Mouse (Mus musculus) liver, embryonic 14.5 days (tissue): ENCODE measurements around the gene Wee1. TPM values are rescaled to one million over a fixed set of nuclear protein-coding genes. Genes with fewer than 3 reads are reported as not detected.
A peak's percentile ranks its signal among the peaks of the same experiment; 100 is the strongest.
"Not testable (repeated sequence)": the region's sequence is repeated elsewhere in the genome, so short reads cannot be mapped to it uniquely, and the experiment has no call there.

Experiments
- ATAC-seq: fragments of 200-750 bp; cut with Nextera tagmentation; 2 replicates; pipeline ENCODE4 v1.8.0; 2017; ENCODE audit warnings: moderate number of reproducible peaks, mild to moderate bottlenecking, moderate library complexity; ENCODE audit not compliant: insufficient read depth
- DNase-seq, 3 experiments: peaks; one replicate each; pipeline ENCODE4 v3.0.0-alpha.2; 2012 to 2013; ENCODE audit warnings: low read depth in 3 of 3, low spot score in 3 of 3
- H3K27ac ChIP-seq: fragments of 300-500 bp; sonication (generic); 2 replicates; pipeline ENCODE4 v1.5.1; 2014; ENCODE audit warnings: moderate library complexity, mild to moderate bottlenecking, control low read depth, inconsistent platforms
- H3K27me3 ChIP-seq: fragments of 300-500 bp; sonication (generic); 2 replicates; pipeline ENCODE4 v1.6.1; 2014; ENCODE audit warnings: mild to moderate bottlenecking, low read length, moderate library complexity; ENCODE audit not compliant: control insufficient read depth, insufficient read depth
- H3K36me3 ChIP-seq: fragments of 300-500 bp; sonication (generic); replicated peaks from 2 replicates; pipeline ENCODE4 v1.6.1; 2014; ENCODE audit warnings: low read depth; ENCODE audit not compliant: control insufficient read depth, insufficient read depth
- H3K4me1 ChIP-seq, 2 experiments: fragments of 200-500 bp in 1 of 2; fragments of 300-500 bp in 1 of 2; sonication (generic) in 1 of 2; replicated peaks; 2 replicates each; pipeline ENCODE4 v1.6.1; 2012 to 2014; ENCODE audit warnings: antibody characterized with exemption in 1 of 2, inconsistent platforms in 1 of 2, low read length in 1 of 2; ENCODE audit not compliant: control insufficient read depth in 2 of 2, insufficient read depth in 2 of 2
- H3K4me2 ChIP-seq: fragments of 300-500 bp; sonication (generic); 2 replicates; pipeline ENCODE4 v1.6.1; 2014; ENCODE audit warnings: low read depth, mild to moderate bottlenecking, control low read depth, moderate library complexity
- H3K4me3 ChIP-seq, 2 experiments: fragments of 200-500 bp in 1 of 2; fragments of 300-500 bp in 1 of 2; sonication (generic) in 1 of 2; 2 replicates each; pipeline ENCODE4 v1.5.1; 2012 to 2014; ENCODE audit warnings: low read depth in 2 of 2, low read length in 2 of 2, mild to moderate bottlenecking in 2 of 2, control low read depth in 1 of 2, inconsistent platforms in 1 of 2, moderate library complexity in 1 of 2; ENCODE audit not compliant: insufficient read depth in 1 of 2
- H3K9ac ChIP-seq: fragments of 300-500 bp; sonication (generic); replicated peaks from 2 replicates; pipeline ENCODE4 v1.6.1; 2014; ENCODE audit warnings: mild to moderate bottlenecking, control low read depth, moderate library complexity
- H3K9me3 ChIP-seq: fragments of 300-500 bp; sonication (generic); 2 replicates; pipeline ENCODE4 v1.6.1; 2016; ENCODE audit warnings: low read length, mixed read lengths; ENCODE audit not compliant: control insufficient read depth
- CTCF ChIP-seq: IDR thresholded peaks from 2 replicates; pipeline ENCODE4 v1.5.1; 2016; ENCODE audit warnings: antibody characterized with exemption, low read depth, control low read depth
- EP300 ChIP-seq: IDR thresholded peaks from 2 replicates; pipeline ENCODE4 v1.6.1; 2016; ENCODE audit warnings: antibody characterized with exemption, low read depth
- WGBS: fragments of 180-500 bp; shearing (Covaris S2); extraction: QIAGEN DNeasy Blood & Tissue Kit; methylation state at CpG from one replicate; pipeline ENCODE4 v1.1.7; 2014; ENCODE audit not compliant: insufficient replicate concordance; 5-methylcytosine and 5-hydroxymethylcytosine counted together
- polyA plus RNA-seq, 2 experiments: library from polyadenylated mRNA; depleted of rRNA in 1 of 2; stranded (reverse) in 1 of 2; unstranded in 1 of 2; fragments of >200 nt; fragmentation: Nextera tagmentation in 1 of 2; extraction: Ambion mirVana in 1 of 2; gene quantifications; 2 replicates each; pipeline versions ENCODE4 v1.2.1 to v1.2.3; 2012 to 2014

The Wee1 gene
- polyA plus RNA-seq, 2 experiments = 8.1 to 8.8 TPM

DNA sequence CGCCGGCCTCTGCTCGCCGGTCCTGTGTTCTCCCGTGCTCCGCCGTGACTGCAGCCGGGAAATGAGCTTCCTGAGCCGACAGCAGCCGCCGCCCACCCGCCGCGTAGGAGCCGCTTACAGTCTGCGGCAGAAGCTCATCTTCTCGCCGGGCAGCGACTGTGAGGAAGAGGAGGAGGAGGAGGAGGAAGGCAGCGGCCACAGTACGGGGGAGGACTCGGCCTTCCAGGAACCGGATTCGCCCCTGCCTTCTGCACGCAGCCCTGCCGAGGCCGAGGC lies 381 bp downstream of the Wee1 start:
- Histone ChIP-seq H3K4me2 (peak overlapping the region; percentile 90), H3K4me1 (peaks cover 4 to 14% of the 10 kb centered on the region in 2 experiments), H3K36me3 (peaks cover 10% of the 10 kb centered on the region), H3K27me3 (no peaks in the 10 kb centered on the region), H3K9me3 (no peaks in the 10 kb centered on the region), H3K4me3 (peak overlapping the region; percentile 81 to 97), H3K9ac (peak overlapping the region; percentile 93), H3K27ac (peak overlapping the region; percentile 85)
- 1% methylated on average over 27 of the region's 27 CpGs for WGBS
- no peak for DNase-seq
- ATAC-seq = no peak
- TF ChIP-seq EP300 (no peak), CTCF (no peak)

DNA sequence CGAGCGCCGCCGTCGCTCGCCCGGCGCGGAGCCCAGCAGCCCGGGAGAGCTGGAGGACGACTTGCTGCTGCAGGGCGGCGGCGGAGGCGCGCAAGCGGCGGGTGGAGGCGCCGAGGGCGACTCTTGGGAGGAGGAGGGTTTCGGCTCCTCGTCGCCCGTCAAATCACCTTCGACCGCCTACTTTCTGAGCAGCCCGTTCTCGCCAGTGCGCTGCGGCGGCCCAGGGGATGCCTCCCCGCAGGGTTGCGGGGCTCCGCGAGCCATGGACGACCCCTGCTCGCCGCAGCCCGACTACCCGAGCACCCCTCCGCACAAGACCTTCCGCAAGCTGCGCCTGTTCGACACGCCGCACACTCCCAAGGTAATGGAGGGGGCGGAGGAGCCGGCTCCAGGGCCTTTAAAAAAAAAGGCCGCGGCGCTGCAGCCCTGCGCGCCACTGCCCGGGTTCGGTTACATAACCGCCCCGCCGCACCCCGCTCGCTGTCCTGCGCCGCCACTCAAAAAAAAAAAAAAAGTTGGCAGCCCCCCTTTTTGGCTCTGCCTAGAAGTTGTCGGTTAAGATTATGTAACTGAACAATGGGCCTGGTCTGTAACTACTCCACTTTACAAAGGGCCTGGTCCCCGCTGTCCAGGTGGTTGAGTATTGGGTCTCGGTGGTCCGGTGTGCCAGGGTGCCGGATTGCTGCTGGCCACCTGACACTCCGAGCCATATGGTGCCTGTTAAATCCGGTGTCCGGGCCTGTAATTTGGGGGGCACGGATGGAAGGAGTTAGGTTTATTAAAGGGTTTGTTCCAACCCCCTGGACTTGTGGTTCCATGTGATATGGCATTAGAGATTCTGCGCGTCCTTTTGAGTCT lies 948 bp downstream of the Wee1 start:
- no peaks in the 10 kb centered on the region for H3K9me3 ChIP-seq
- peak overlapping the region; percentile 81 to 97 for H3K4me3 ChIP-seq
- peak; percentile 16 for ATAC-seq
- H3K27me3 ChIP-seq = no peaks in the 10 kb centered on the region
- H3K27ac ChIP-seq = peak overlapping the region; percentile 85
- DNase-seq = peak in 1 of 3 experiments; percentile 39
- TF ChIP-seq CTCF (no peak), EP300 (no peak)
- peak overlapping the region; percentile 90 for H3K4me2 ChIP-seq
- peaks cover 15% of the 10 kb centered on the region for H3K36me3 ChIP-seq
- under 1% methylated on average over 65 of the region's 74 CpGs for WGBS
- peak overlapping the region; percentile 93 for H3K9ac ChIP-seq
- H3K4me1 ChIP-seq = peaks cover 4 to 14% of the 10 kb centered on the region in 2 experiments

DNA sequence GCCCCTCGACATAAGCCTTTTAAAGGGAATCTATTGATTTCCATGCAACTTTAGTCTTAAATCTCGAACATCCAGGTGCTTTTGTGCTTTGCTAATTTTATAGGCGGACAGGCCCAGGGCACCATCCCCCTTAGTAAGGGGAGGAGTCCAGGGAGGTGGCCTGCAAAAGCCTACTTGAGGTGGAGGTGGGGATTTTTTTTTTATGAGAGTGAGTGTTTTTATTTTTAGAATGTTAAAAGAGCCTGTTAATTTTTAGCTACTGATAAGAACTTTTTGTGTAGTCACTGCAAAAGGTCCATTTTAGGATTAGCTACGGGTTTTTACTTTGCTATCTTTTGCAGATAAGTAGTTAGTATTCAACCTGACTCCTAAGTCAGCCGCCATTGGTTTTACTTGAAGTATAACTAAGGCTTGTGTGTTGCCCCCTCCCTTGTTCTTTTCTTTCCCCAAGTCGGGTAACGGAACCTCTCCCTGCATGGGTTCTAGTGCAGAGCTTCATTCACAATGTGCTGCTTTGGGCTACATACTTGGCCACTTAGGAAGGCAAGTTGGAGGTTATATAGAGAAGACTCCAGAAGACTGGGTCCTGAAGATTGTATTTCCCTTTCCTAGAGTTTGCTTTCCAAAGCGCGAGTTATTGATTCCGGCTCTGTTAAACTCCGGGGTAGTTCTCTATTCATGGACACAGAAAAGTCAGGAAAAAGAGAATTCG lies 2.2 kb downstream of the Wee1 start:
- Histone ChIP-seq H3K4me3 (peak overlapping the region; percentile 81 to 97), H3K27ac (peak overlapping the region; percentile 85), H3K4me1 (peaks cover 4 to 14% of the 10 kb centered on the region in 2 experiments), H3K9me3 (no peaks in the 10 kb centered on the region), H3K36me3 (peaks cover 25% of the 10 kb centered on the region), H3K27me3 (no peaks in the 10 kb centered on the region), H3K9ac (peak overlapping the region; percentile 93), H3K4me2 (peak overlapping the region; percentile 90)
- WGBS = 24% methylated on average over 12 of the region's 12 CpGs
- no peak for TF ChIP-seq EP300
- ATAC-seq = no peak
- peak in 1 of 3 experiments; percentile 53 for DNase-seq

DNA sequence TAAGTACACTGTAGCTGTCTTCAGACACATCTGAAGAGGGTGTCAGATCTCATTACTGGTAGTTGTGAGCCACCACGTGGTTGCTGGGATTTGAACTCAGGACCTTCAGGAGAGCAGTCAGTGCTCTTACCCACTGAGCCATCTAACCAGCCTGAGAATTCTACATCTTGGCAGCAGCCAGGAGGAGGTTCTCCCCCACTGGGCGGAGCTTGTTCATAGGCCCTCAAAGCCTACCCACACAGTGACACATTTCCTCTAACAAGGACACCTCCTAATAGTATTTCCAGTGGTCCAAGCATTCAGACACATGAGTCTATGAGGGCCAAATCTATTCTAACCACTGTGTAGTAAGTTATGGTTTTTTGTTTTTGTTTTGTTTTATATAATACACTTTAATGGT lies 6.7 kb downstream of the Wee1 start:
- no peak overlapping the region for H3K4me3 ChIP-seq
- 72% methylated on average over 2 of the region's 2 CpGs for WGBS
- DNase-seq (no peak), ATAC-seq (no peak)
- H3K27ac ChIP-seq = no peak overlapping the region
- no peak overlapping the region for H3K4me2 ChIP-seq
- peaks cover 4 to 10% of the 10 kb centered on the region in 2 experiments for H3K4me1 ChIP-seq
- no peaks in the 10 kb centered on the region for H3K27me3 ChIP-seq
- no peak overlapping the region for H3K9ac ChIP-seq
- H3K36me3 ChIP-seq = peaks cover 62% of the 10 kb centered on the region
- TF ChIP-seq CTCF = no peak
- no peak for TF ChIP-seq EP300
- no peaks in the 10 kb centered on the region for H3K9me3 ChIP-seq

DNA sequence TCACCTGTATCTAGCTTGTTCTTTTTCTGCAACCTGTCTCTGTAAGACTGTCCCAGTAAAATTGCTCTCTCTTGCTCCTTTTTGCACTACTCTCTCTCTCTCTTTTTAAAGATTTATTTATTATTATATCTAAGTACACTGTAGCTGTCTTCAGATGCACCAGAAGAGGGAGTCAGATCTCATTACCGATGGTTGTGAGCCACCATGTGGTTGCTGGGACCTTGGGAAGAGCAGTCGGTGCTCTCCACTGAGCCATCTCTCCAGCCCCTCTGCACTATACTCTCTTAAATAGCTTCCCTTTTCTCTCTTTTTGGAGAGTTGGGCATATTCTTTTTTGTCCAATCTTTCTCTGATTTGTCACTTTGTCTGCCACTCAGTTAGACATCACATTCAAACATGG lies 10.4 kb downstream of the Wee1 start:
- ATAC-seq, H3K9ac ChIP-seq, H3K4me2 ChIP-seq, H3K27ac ChIP-seq, H3K4me1 ChIP-seq, H3K27me3 ChIP-seq, H3K4me3 ChIP-seq, H3K9me3 ChIP-seq, DNase-seq: not testable (repeated sequence)
- WGBS = 60% methylated on average over 2 of the region's 2 CpGs
- peaks cover 79% of the 10 kb centered on the region for H3K36me3 ChIP-seq
